Mouse (Mus musculus) heart, postnatal 0 days (tissue): ENCODE data around the gene Cd2ap. TPM values are rescaled to one million over a fixed set of nuclear protein-coding genes. Genes with fewer than 3 reads are reported as not detected.
"Not testable (repeated sequence)": the region's sequence is repeated elsewhere in the genome, so short reads cannot be mapped to it uniquely, and the experiment has no call there.

Source experiments
- ATAC-seq: fragments of 200-750 bp; cut with Nextera tagmentation; 2 replicates; pipeline ENCODE4 v1.8.0; 2017; ENCODE audit warnings: low read depth, moderate number of reproducible peaks, moderate library complexity; ENCODE audit not compliant: insufficient read depth
- DNase-seq: peaks from one replicate; pipeline ENCODE4 v3.0.0-alpha.2; 2016; ENCODE audit warnings: low spot score
- H3K27ac ChIP-seq: fragments of 300-500 bp; sonication (generic); 2 replicates; pipeline ENCODE4 v1.5.1; 2014; ENCODE audit warnings: low read depth, mild to moderate bottlenecking
- H3K27me3 ChIP-seq: fragments of 300-500 bp; sonication (generic); 2 replicates; pipeline ENCODE4 v1.6.1; 2014; ENCODE audit warnings: low read length, mixed read lengths; ENCODE audit not compliant: control insufficient read depth, insufficient read depth
- H3K36me3 ChIP-seq: fragments of 300-500 bp; sonication (generic); replicated peaks from 2 replicates; pipeline ENCODE4 v1.6.1; 2014; ENCODE audit warnings: low read length, mixed read lengths; ENCODE audit not compliant: control insufficient read depth, insufficient read depth
- H3K4me1 ChIP-seq: fragments of 300-500 bp; sonication (generic); 2 replicates; pipeline ENCODE4 v1.6.1; 2014; ENCODE audit warnings: antibody characterized with exemption; ENCODE audit not compliant: control insufficient read depth, insufficient read depth
- H3K4me2 ChIP-seq: fragments of 300-500 bp; sonication (generic); 2 replicates; pipeline ENCODE4 v1.6.1; 2014; ENCODE audit warnings: low read depth, mild to moderate bottlenecking, low read length, moderate library complexity
- H3K4me3 ChIP-seq: fragments of 300-500 bp; sonication (generic); 2 replicates; pipeline ENCODE4 v1.5.1; 2014; ENCODE audit warnings: low read depth, low read length
- H3K9ac ChIP-seq: fragments of 300-500 bp; sonication (generic); replicated peaks from 2 replicates; pipeline ENCODE4 v1.6.1; 2014; ENCODE audit warnings: low read depth, low read length, mixed read lengths
- H3K9me3 ChIP-seq: fragments of 300-500 bp; sonication (generic); replicated peaks from 2 replicates; pipeline ENCODE4 v1.6.1; 2016; ENCODE audit warnings: low read length; ENCODE audit not compliant: control insufficient read depth
- CTCF ChIP-seq: IDR thresholded peaks from 2 replicates; pipeline ENCODE4 v1.5.1; 2016; ENCODE audit warnings: antibody characterized with exemption, control low read depth, low read depth
- EP300 ChIP-seq: IDR thresholded peaks from 2 replicates; pipeline ENCODE4 v1.6.1; 2016; ENCODE audit warnings: antibody characterized with exemption, low read depth
- WGBS: fragments of 180-500 bp; shearing (Covaris S2); extraction: QIAGEN DNeasy Blood & Tissue Kit; methylation state at CpG from one replicate; pipeline ENCODE4 v1.1.7; 2014; 5-methylcytosine and 5-hydroxymethylcytosine counted together
- polyA plus RNA-seq: library from polyadenylated mRNA; unstranded; fragments of >200 nt; fragmentation: Nextera tagmentation; extraction: Ambion mirVana; gene quantifications from 2 replicates; pipeline ENCODE4 v1.2.1, GENCODE M21; 2015
- total RNA-seq: library from RNA; depleted of rRNA; stranded (reverse); fragments of >200 nt; gene quantifications from 2 replicates; pipeline ENCODE4 v1.2.3, GENCODE M21; 2014; ENCODE audit warnings: low replicate concordance

Gene Cd2ap
- total and polyA plus RNA-seq, 2 experiments from 2014 or later: 11.6 to 20.2 TPM

- Histone ChIP-seq H3K36me3 (no peaks in the 10 kb centered on the region), H3K27me3 (no peaks in the 10 kb centered on the region), H3K4me1 (no peaks in the 10 kb centered on the region), H3K9ac (no peak overlapping the region), H3K4me2 (no peak overlapping the region), H3K4me3 (no peak overlapping the region), H3K27ac (no peak overlapping the region), H3K9me3 (no peaks in the 10 kb centered on the region)
- no peak for TF ChIP-seq EP300
- no peak for TF ChIP-seq CTCF
- ATAC-seq (no peak), DNase-seq (no peak)
- WGBS: 82% methylated on average over 3 of the region's 3 CpGs
Measured at GRCm38 (mm10) chr17:42910476-42910875, 34.0 kb upstream of the Cd2ap start.

GRCm38 (mm10) chr17:42909376-42909775, 32.9 kb upstream of the Cd2ap start:
- no peak for DNase-seq
- H3K36me3 ChIP-seq: no peaks in the 10 kb centered on the region
- no peaks in the 10 kb centered on the region for H3K27me3 ChIP-seq
- 70% methylated on average over 9 of the region's 9 CpGs for WGBS
- no peak overlapping the region for H3K4me3 ChIP-seq
- no peaks in the 10 kb centered on the region for H3K4me1 ChIP-seq
- H3K9me3 ChIP-seq: no peaks in the 10 kb centered on the region
- no peak overlapping the region for H3K27ac ChIP-seq
- ATAC-seq: no peak
- H3K9ac ChIP-seq: no peak overlapping the region
- TF ChIP-seq EP300 (no peak), CTCF (no peak)
- no peak overlapping the region for H3K4me2 ChIP-seq

GRCm38 (mm10) chr17:42908744-42909370, 32.4 kb upstream of the Cd2ap start:
- ATAC-seq (no peak), DNase-seq (no peak)
- Histone ChIP-seq H3K4me3 (no peak overlapping the region), H3K36me3 (no peaks in the 10 kb centered on the region), H3K27ac (no peak overlapping the region), H3K9ac (no peak overlapping the region), H3K27me3 (no peaks in the 10 kb centered on the region), H3K4me1 (no peaks in the 10 kb centered on the region), H3K4me2 (no peak overlapping the region), H3K9me3 (no peaks in the 10 kb centered on the region)
- TF ChIP-seq CTCF (no peak), EP300 (no peak)
- 72% methylated on average over 9 of the region's 9 CpGs for WGBS

GRCm38 (mm10) chr17:42908136-42908535, 31.7 kb upstream of the Cd2ap start:
- no peak overlapping the region for H3K9ac ChIP-seq
- WGBS: 84% methylated on average over 3 of the region's 3 CpGs

GRCm38 (mm10) chr17:42906456-42906855, 30.0 kb upstream of the Cd2ap start:
- not testable (repeated sequence) for H3K4me3 ChIP-seq, ATAC-seq, H3K4me2 ChIP-seq, H3K9me3 ChIP-seq, H3K27ac ChIP-seq, DNase-seq, H3K4me1 ChIP-seq, H3K36me3 ChIP-seq, H3K27me3 ChIP-seq, H3K9ac ChIP-seq
- 80% methylated on average over 1 of the region's 1 CpGs for WGBS

More at GRCm38 (mm10) chr17:42908136-42908535, 31.7 kb upstream of the Cd2ap start:
- Histone ChIP-seq H3K4me1 (no peaks in the 10 kb centered on the region), H3K27ac (no peak overlapping the region), H3K36me3 (no peaks in the 10 kb centered on the region), H3K4me3 (no peak overlapping the region), H3K4me2 (no peak overlapping the region), H3K9me3 (no peaks in the 10 kb centered on the region), H3K27me3 (no peaks in the 10 kb centered on the region)
- DNase-seq (no peak), ATAC-seq (no peak)
- TF ChIP-seq CTCF (no peak), EP300 (no peak)

GRCm38 (mm10) chr17:42905919-42906318, 29.5 kb upstream of the Cd2ap start:
- DNase-seq: no peak

More at GRCm38 (mm10) chr17:42905919-42906318, 29.5 kb upstream of the Cd2ap start:
- no peaks in the 10 kb centered on the region for H3K4me1 ChIP-seq
- no peak overlapping the region for H3K4me2 ChIP-seq
- H3K4me3 ChIP-seq: no peak overlapping the region
- H3K27ac ChIP-seq: no peak overlapping the region
- H3K27me3 ChIP-seq: no peaks in the 10 kb centered on the region
- H3K9ac ChIP-seq: no peak overlapping the region
- TF ChIP-seq EP300 (no peak), CTCF (no peak)
- no peak for ATAC-seq
- no peaks in the 10 kb centered on the region for H3K9me3 ChIP-seq
- 83% methylated on average over 6 of the region's 6 CpGs for WGBS
- no peaks in the 10 kb centered on the region for H3K36me3 ChIP-seq
